Mouse (Mus musculus): ENCODE results near the gene Tceal1. TPM values are rescaled to one million over a fixed set of nuclear protein-coding genes. Genes with fewer than 3 reads are reported as not detected.
A peak's percentile ranks its signal among the peaks of the same experiment; 100 is the strongest.
"Not testable (repeated sequence)": the region's sequence is repeated elsewhere in the genome, so short reads cannot be mapped to it uniquely, and the experiment has no call there.

The Tceal1 gene
- 9.5 and 11.3 TPM in 2 replicates for polyA plus RNA-seq (2014; fragmentation: Nextera tagmentation; extraction: Ambion mirVana)

DNA sequence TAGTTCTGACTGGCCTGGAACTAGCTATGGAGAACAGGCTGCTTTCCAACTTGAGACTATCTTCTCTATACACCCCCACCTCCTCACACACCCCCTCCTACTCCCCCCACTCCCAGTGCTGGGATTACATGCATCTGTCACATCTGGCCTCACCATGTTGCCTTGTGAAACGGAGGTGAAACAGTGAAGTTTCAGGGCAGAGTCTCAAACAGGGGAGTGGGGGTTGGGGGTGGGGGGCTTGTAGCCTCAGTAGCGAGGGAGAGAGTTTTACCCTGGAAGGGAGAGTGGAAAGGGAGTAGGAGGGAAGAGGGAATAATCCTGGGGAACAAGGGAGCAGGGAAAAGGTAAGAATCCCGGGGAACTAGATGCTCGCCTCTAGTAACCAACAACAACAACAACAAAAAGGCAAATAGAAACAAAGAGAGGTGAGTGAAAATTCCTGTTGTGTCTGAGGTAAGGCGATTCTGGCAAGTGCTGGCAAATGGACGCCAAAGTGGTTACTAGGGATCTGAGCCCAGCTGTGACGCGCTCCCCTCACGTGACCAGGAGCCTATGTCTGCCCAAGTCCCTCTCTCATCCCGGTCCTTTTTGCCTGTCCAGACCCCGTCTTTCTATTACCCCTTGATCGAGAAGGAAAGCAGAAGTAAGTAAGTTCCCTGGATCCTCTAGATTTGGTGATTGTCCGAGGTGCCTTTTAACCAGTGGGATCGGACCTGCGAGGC is at the start of gene Tceal1:
TSS of gene Tceal1 (plus strand) at position 537 of the 722 bp plus-strand sequence.
- H3K4me1 ChIP-seq (ENCODE audit: control insufficient read depth, insufficient read depth, low read length): no peaks in the 10 kb centered on the region
- peak within 1 kb of the TSS; percentile 52 for H3K4me3 ChIP-seq (ENCODE audit: low read length)
- peak within 1 kb of the TSS; percentile 78 for H3K27ac ChIP-seq (ENCODE audit: low read depth, low read length)
- peak; percentile 97 for ATAC-seq (ENCODE audit: low FRiP score, low TSS enrichment)
- H3K36me3 ChIP-seq (ENCODE audit: control insufficient read depth, insufficient read depth, low read length): no peaks in the 10 kb centered on the region
- 32% methylated on average over 15 of the region's 15 CpGs for WGBS
- H3K9ac ChIP-seq (ENCODE audit: low read depth, low read length): peak within 1 kb of the TSS; percentile 68
- no peaks in the 10 kb centered on the region for H3K27me3 ChIP-seq (ENCODE audit: control insufficient read depth, insufficient read depth, low read length)
- peak within 1 kb of the TSS; percentile 52 for H3K4me2 ChIP-seq (replicated peaks; ENCODE audit: low read depth, low read length)
- H3K9me3 ChIP-seq (ENCODE audit: control insufficient read depth, low read length): no peaks in the 10 kb centered on the region

DNA sequence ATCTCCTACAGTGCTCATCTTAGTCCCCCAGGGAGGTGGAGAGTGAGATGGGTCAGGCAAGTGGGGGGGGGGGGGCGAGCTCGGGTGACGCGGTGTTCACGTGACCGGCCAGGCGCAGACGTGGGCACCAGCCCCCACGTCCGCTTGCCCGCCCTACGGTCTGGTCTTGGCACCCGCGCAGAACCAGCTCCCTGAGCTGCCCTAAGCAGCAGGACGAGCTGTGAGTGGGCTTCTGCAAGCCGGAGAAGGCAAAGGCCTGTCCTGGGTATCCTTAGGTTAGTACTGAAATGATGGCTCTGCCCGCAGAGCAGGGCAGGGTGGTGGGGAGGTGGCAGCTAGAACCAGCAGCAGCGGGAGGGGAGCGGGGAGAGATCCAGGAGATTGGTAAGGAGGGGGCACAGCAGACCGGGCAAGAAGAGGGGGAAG is 41.5 kb upstream of the Tceal1 start:
- Histone ChIP-seq H3K36me3 (ENCODE audit: control insufficient read depth, insufficient read depth, low read length) (no peaks in the 10 kb centered on the region), H3K27ac (ENCODE audit: low read depth, low read length) (no peak overlapping the region), H3K4me1 (ENCODE audit: control insufficient read depth, insufficient read depth, low read length) (no peaks in the 10 kb centered on the region), H3K9ac (ENCODE audit: low read depth, low read length) (peak overlapping the region; percentile 31; the same call in 1 of the 2 replicates), H3K27me3 (ENCODE audit: control insufficient read depth, insufficient read depth, low read length) (no peaks in the 10 kb centered on the region; the same call in 1 of the 2 replicates), H3K4me2 (replicated peaks; ENCODE audit: low read depth, low read length) (peak overlapping the region; percentile 58), H3K4me3 (ENCODE audit: low read length) (peak overlapping the region; percentile 39), H3K9me3 (ENCODE audit: control insufficient read depth, low read length) (no peaks in the 10 kb centered on the region)
- 39% methylated on average over 20 of the region's 20 CpGs for WGBS
- peak; percentile 73 for ATAC-seq (ENCODE audit: low FRiP score, low TSS enrichment)

DNA sequence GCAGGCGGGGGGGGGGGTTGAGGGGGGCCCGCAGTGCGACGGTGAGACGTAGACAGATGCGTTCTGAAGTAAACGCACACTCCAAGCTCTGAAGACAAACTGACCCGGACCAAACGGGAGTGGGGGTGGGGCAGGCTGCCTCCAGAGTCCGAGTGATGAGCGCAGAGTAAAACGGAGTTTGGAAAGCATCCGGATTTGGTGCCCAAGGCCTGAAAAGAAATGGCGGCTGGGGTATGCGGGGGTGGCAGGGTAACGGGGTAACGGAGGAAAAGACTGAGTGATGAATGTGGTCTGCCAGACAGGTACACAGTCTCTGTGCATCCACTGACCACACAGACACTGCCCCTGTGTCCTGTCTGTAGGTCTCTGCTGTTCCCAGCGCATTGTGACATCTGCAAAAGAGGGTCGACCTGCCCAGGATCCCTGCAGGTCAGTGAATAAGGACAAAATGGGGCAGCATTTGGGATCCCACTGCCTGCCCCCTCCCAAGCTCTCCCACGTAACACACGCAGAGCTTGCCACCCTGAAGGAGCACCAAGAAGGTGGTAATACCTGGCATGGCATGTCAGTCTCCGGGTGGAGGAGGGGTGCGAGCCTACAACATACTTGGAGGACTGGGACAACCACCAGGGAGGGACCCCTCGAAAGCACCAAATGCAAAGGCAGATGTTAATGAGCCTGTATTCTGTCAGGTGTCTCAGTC is 40.9 kb upstream of the Tceal1 start:
- H3K4me1 ChIP-seq (ENCODE audit: control insufficient read depth, insufficient read depth, low read length); H3K27me3 ChIP-seq (ENCODE audit: control insufficient read depth, insufficient read depth, low read length); H3K36me3 ChIP-seq (ENCODE audit: control insufficient read depth, insufficient read depth, low read length); H3K9ac ChIP-seq (ENCODE audit: low read depth, low read length); H3K27ac ChIP-seq (ENCODE audit: low read depth, low read length); H3K9me3 ChIP-seq (ENCODE audit: control insufficient read depth, low read length): not testable (repeated sequence)
- peak; percentile 28; the same call in 1 of the 2 replicates for ATAC-seq (ENCODE audit: low FRiP score, low TSS enrichment)
- 26% methylated on average over 24 of the region's 24 CpGs for WGBS
- Histone ChIP-seq H3K4me2 (replicated peaks; ENCODE audit: low read depth, low read length) (peak overlapping the region; percentile 58), H3K4me3 (ENCODE audit: low read length) (peak overlapping the region; percentile 39)

DNA sequence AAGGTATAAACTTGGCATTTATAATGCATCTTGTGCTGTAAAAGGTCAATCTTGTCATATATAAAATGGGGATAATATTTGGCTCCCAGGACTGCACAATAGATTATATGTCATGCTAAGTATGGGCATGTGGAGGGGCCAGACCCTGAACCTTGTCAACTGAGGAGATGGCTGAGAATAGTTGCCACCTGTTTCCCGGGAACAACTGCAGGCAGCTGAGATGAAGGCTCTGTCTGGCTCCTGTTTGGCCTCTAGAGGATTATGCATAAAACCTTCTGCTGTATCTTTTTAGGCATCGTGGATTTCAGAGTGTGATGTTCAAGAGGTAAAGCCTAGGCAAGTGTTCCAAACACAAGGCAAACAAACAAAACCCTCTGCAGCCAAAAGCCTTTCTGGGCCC is 39.0 kb upstream of the Tceal1 start:
- H3K36me3 ChIP-seq (ENCODE audit: control insufficient read depth, insufficient read depth, low read length): no peaks in the 10 kb centered on the region
- WGBS: 67% methylated on average over 2 of the region's 2 CpGs
- ATAC-seq (ENCODE audit: low FRiP score, low TSS enrichment): no peak
- no peak overlapping the region for H3K4me3 ChIP-seq (ENCODE audit: low read length)
- no peak overlapping the region for H3K9ac ChIP-seq (ENCODE audit: low read depth, low read length)
- H3K4me2 ChIP-seq (replicated peaks; ENCODE audit: low read depth, low read length): no peak overlapping the region
- no peak overlapping the region for H3K27ac ChIP-seq (ENCODE audit: low read depth, low read length)
- no peaks in the 10 kb centered on the region; the same call in 1 of the 2 replicates for H3K27me3 ChIP-seq (ENCODE audit: control insufficient read depth, insufficient read depth, low read length)
- no peaks in the 10 kb centered on the region for H3K9me3 ChIP-seq (ENCODE audit: control insufficient read depth, low read length)
- H3K4me1 ChIP-seq (ENCODE audit: control insufficient read depth, insufficient read depth, low read length): no peaks in the 10 kb centered on the region

DNA sequence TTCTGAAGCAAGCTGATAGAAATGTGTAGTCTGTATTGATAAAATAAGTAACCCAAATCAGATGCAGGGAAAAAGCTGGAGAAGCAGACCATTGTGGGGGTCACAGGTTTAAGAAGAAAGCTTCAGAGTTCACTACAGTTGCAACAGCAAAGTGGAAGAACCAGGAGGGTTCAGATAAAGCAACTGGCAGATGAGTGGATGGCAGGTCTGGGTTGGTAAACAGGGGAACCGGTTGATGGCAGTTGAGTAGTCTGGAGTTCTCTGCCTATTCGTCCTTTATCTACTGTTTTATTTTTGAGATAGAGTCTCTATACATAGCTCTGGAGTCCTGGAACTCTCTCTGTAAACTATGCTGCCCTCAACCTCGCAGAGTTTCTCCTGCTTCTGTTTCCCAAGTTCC is 26.8 kb upstream of the Tceal1 start:
- Histone ChIP-seq H3K9ac (ENCODE audit: low read depth, low read length) (no peak overlapping the region), H3K4me2 (replicated peaks; ENCODE audit: low read depth, low read length) (no peak overlapping the region), H3K27ac (ENCODE audit: low read depth, low read length) (no peak overlapping the region), H3K4me1 (ENCODE audit: control insufficient read depth, insufficient read depth, low read length) (no peaks in the 10 kb centered on the region), H3K27me3 (ENCODE audit: control insufficient read depth, insufficient read depth, low read length) (no peaks in the 10 kb centered on the region), H3K36me3 (ENCODE audit: control insufficient read depth, insufficient read depth, low read length) (no peaks in the 10 kb centered on the region), H3K4me3 (ENCODE audit: low read length) (no peak overlapping the region), H3K9me3 (ENCODE audit: control insufficient read depth, low read length) (no peaks in the 10 kb centered on the region)
- WGBS: 63% methylated on average over 3 of the region's 3 CpGs
- ATAC-seq (ENCODE audit: low FRiP score, low TSS enrichment): no peak

DNA sequence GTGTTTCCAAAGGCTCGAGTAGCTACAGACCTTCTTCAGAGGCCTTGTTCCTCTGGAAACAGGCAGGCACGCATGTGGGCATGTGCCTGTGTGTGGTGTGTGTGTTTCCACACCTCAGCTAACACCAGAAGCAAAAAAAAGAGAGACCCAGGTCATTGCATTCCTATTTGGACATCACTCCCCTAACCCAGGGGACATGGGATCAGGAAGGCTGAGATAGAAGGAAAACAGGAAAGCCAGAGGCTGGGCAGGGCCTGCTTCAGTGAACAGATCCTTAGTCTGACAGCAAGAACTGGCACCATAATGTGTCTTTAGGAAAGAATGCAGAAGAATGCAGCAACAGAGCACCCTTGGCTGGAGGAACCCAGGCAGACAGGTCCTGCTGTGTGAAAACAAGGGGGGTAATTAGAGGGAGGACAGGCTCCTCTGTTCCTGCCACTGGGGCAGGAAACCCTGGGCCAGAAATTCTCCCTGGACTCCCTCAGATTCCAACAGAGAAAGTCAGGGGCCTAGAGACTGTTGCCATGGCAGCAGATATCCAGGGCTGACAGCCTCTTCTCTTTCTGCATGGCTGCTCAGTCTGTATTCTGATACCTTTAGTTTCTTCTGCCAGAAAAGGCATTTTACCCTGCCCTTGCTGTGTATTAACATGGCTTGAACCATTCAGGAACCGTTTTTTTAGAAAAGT is 16.0 kb upstream of the Tceal1 start:
- H3K9me3 ChIP-seq (ENCODE audit: control insufficient read depth, low read length); H3K4me1 ChIP-seq (ENCODE audit: control insufficient read depth, insufficient read depth, low read length); H3K27me3 ChIP-seq (ENCODE audit: control insufficient read depth, insufficient read depth, low read length); H3K27ac ChIP-seq (ENCODE audit: low read depth, low read length); H3K4me2 ChIP-seq (replicated peaks; ENCODE audit: low read depth, low read length); H3K4me3 ChIP-seq (ENCODE audit: low read length); H3K9ac ChIP-seq (ENCODE audit: low read depth, low read length); H3K36me3 ChIP-seq (ENCODE audit: control insufficient read depth, insufficient read depth, low read length): not testable (repeated sequence)
- 51% methylated on average over 3 of the region's 3 CpGs for WGBS
- ATAC-seq (ENCODE audit: low FRiP score, low TSS enrichment): peak; percentile 97

DNA sequence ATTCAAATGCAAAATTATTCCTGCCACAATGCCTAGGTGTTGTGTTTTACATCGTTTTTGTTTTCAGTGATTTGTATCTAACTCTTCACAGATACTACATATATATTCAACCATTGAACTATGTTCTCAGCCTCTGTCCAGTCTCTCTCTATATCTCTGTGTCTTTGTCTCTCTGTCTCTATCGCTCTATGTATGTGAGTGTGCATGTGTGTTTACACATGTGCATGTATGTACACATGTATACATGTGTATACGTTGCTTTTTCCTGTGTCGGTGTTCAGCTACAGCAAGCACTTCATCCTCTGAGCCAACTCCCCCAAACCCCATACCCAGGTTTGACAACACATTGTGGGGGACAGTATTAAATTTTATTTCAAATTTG is 15.5 kb upstream of the Tceal1 start:
- Histone ChIP-seq H3K9ac (ENCODE audit: low read depth, low read length) (no peak overlapping the region), H3K4me1 (ENCODE audit: control insufficient read depth, insufficient read depth, low read length) (no peaks in the 10 kb centered on the region), H3K36me3 (ENCODE audit: control insufficient read depth, insufficient read depth, low read length) (no peaks in the 10 kb centered on the region), H3K4me3 (ENCODE audit: low read length) (no peak overlapping the region), H3K9me3 (ENCODE audit: control insufficient read depth, low read length) (no peaks in the 10 kb centered on the region), H3K4me2 (replicated peaks; ENCODE audit: low read depth, low read length) (no peak overlapping the region), H3K27me3 (ENCODE audit: control insufficient read depth, insufficient read depth, low read length) (no peaks in the 10 kb centered on the region), H3K27ac (ENCODE audit: low read depth, low read length) (no peak overlapping the region)
- WGBS: 82% methylated on average over 4 of the region's 4 CpGs
- ATAC-seq (ENCODE audit: low FRiP score, low TSS enrichment): peak; percentile 4; the same call in 1 of the 2 replicates

DNA sequence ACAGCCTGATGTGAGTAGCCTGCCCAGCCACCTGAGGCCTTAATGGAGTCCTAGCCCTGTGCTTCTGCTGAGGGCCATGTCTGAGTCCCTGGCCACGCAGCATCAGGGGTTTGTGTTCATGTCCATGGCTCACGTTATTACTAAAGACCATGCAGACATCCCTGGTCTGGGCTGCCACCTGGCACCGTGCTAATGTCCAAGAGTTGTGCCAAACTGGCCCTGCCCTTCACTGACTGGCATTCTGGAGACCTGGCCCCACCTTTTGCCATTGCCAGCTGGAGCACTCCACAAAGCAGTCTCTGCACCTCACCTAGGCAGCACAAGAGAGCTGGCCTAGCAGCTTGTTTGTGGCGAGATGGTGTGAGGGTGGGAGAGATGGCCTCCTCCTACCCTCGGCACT is 14.6 kb upstream of the Tceal1 start:
- Histone ChIP-seq H3K9me3 (ENCODE audit: control insufficient read depth, low read length) (no peaks in the 10 kb centered on the region), H3K36me3 (ENCODE audit: control insufficient read depth, insufficient read depth, low read length) (no peaks in the 10 kb centered on the region), H3K4me3 (ENCODE audit: low read length) (no peak overlapping the region), H3K4me1 (ENCODE audit: control insufficient read depth, insufficient read depth, low read length) (no peaks in the 10 kb centered on the region), H3K27ac (ENCODE audit: low read depth, low read length) (no peak overlapping the region), H3K9ac (ENCODE audit: low read depth, low read length) (no peak overlapping the region), H3K27me3 (ENCODE audit: control insufficient read depth, insufficient read depth, low read length) (no peaks in the 10 kb centered on the region), H3K4me2 (replicated peaks; ENCODE audit: low read depth, low read length) (no peak overlapping the region)
- no peak for ATAC-seq (ENCODE audit: low FRiP score, low TSS enrichment)
- 72% methylated on average over 5 of the region's 5 CpGs for WGBS

Measured in kidney, embryonic 14.5 days (tissue).